Mouse (Mus musculus): ENCODE results near the gene Plekhf1.

The Plekhf1 gene

DNA sequence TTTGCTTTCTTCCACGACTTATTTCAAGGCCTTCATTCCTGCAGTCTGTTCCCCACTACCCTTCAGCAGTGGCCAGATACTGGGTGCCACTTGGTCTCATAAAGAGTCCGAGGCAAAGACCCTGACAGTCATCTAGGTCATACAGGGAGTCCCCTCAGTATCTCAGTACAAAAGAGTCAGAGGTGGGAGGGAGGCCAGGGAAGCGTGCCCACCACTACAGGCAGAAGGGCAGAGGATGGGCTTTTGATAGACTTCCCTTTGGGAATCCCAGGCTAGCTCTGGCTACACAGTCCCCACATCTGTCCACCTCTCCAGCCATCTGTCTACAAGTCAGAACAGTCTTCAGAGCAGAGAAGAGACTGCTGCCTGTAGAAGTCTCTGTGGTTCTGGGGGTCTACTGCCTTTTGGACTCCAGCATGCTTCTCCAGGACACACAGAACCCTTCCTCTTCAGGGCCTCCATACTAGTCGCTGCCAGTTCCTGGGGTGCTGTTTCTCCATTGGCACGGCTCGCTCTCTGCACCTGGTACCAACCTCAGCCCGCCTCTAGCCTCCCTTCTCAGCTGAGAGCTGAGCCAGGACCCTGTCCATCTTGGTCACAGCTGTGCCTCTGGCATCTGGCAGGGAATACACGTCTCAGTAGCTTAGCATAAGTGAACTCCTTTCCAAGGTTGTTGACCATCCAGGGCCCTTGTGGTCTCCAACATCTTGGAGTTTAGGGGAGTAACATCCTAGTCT, 9.0 kb downstream of the Plekhf1 start:
- in situ Hi-C loops (cut with MboI, MseI), result no loop called here

DNA sequence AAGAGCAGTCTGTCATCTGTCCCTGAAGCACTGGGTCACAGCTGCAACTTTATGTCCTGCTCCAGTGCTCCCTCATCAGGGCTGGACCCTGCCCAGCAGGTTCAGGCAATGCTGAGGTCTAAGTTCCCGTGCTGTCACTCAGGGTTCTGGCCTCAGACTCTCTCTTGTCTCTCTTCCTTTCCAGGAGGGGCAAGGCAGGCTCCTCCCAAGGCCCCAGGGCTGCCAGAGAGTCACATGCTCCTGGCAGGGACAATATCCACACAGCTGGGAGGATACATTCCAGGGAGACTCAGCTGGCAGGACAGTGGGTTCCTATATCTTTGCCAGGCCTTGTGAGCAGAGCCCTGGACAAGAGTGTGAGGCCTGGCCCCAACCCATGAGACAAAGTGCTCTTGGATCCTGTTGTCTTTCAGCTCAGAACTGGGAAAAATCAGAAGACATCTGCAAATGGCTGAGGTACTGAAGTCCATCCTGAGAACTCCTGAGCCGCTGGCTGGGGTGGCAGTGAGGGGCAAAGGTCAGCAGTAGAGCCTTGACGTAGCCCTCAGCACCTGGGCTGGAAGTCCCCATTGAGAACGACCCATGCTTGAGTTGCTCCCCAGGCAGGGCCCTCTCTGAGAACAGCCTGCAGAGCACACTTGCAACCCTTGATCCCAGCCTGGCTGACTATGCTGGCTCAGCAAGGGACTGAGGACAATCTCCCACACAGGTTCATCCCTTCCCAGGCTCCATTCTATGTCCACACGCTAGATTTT, 10.2 kb downstream of the Plekhf1 start:
- in situ Hi-C loops (cut with MboI, MseI), result no loop called here

- in situ Hi-C loops (cut with MboI, MseI), result no loop called here
Measured at GRCm38 (mm10) chr7:38215697-38216096, 12.1 kb downstream of the Plekhf1 start.

GRCm38 (mm10) chr7:38215281-38215680, 12.5 kb downstream of the Plekhf1 start:
- in situ Hi-C loops (cut with MboI, MseI), result no loop called here

DNA sequence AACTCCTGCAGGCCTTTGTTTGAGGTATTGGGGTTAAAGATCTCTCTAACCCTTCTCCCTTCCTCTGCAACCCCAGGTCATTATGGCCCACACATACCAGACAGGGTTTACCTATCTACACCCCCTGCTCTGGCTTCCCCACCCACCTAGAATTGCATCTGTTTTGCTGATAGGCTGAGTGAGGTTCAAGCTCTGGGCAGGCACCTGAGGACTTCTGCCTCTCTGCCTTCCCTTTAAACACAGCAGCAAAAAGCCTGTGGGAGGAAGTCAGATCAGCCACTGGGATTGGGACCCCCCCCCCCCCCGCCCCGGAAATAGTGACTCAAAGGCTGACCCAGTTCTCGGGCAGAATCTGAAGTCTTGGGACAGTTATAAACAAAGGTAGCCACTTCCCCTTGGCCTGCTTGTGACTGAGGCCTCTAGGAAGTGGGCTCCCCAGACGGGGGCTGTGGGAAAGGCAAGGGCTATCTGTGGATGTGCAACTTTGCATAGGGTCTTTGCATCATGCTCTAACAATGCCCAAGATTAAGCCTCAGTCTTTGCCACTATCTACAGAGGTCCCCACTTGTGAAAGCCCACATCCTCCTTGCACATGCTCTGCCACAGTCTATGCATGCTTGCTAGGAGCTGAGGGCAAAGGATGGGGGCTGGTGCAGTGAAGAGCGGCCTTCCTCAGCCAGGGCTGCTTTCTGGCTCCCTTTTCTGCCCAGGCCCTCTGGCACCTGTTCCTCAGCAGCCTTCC, 13.2 kb downstream of the Plekhf1 start:
- in situ Hi-C loops (cut with MboI, MseI), result no loop called here

DNA sequence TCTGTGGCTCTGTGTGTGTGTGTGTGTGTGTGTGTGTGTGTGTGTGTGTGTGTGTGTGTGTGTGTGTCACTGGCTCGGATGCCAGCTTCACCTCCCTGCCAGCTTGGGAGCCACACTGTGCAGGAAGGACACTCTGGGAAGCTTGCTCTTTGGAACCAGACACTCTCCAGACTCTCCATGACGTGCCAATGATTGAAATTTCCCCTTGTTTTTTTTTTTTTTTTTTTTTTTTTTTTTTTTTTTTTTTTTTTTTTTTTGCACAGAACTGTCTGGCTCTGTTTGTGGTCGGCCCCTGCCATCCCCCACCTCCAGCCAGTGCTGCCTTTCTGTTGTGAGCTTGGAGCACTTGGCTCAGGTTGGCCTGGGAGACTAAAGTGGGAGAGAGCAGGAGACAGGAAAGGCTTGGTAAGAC, 15.2 kb downstream of the Plekhf1 start:
- in situ Hi-C loops (cut with MboI, MseI), result no loop called here

GRCm38 (mm10) chr7:38209478-38210152, 18.2 kb downstream of the Plekhf1 start:
- in situ Hi-C loops (cut with MboI, MseI), result no loop called here

DNA sequence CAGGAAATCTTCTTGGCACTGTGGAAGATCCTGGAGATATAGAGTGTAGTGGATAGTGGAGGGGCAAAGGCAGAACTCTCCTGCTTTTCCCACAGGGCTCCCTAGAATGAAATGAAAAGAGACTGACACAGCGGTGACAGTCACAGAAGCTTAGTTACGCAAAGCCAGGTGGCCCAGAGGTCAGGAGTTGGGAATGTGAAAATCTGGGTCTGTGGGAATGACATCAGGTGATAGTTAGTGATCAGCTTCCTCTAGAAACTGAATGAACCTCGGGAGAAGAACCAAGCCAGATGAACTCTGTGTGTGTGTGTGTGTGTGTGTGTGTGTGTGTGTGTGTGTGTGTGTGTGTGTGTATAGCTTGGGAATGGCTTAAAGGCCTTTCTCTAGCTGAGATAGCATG, 18.8 kb downstream of the Plekhf1 start:
- in situ Hi-C loops (cut with MboI, MseI), result no loop called here

GRCm38 (mm10) chr7:38206564-38206963, 21.3 kb downstream of the Plekhf1 start:
- in situ Hi-C loops (cut with MboI, MseI), result no loop called here

GRCm38 (mm10) chr7:38205801-38206200, 22.0 kb downstream of the Plekhf1 start:
- in situ Hi-C loops (cut with MboI, MseI), result no loop called here

DNA sequence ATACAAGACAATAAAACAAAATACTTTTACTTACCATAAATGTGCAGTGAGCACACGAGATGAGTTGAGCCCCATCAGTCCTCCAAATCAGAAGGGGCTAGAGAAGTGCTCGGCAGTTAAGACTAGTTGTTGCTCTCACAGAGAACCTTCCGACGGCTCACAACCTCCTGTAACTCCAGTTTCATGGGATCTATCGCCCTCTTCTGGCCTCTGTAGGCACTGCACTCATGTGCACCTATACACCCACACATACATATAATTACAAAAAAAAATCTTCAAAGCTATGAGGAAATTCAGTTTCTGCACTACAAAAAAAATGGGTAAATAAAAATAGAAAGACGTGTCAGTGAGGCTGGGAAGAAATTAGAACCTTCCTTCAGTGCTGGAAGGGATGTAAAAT, 23.5 kb downstream of the Plekhf1 start:
- in situ Hi-C loops (cut with MboI, MseI), result no loop called here

DNA sequence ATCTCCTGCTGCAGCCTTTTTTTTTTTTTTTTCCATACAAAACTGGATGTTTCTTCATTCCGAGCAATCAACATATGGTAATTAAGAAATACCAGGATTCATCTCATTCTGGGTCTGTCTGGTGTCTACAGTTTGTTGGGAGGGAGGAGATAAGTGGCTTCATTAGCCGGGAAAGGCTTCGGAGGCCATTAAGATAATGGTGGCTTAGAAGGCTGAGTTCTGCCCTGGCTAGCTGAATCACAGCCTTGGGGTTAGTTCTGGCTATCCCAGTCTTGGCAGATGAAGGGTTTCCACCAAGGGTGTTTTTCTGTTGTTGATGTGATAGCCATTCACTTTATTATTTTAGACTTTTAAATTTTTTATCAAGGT, 26.5 kb downstream of the Plekhf1 start:
- in situ Hi-C loops (cut with MboI, MseI), result no loop called here

DNA sequence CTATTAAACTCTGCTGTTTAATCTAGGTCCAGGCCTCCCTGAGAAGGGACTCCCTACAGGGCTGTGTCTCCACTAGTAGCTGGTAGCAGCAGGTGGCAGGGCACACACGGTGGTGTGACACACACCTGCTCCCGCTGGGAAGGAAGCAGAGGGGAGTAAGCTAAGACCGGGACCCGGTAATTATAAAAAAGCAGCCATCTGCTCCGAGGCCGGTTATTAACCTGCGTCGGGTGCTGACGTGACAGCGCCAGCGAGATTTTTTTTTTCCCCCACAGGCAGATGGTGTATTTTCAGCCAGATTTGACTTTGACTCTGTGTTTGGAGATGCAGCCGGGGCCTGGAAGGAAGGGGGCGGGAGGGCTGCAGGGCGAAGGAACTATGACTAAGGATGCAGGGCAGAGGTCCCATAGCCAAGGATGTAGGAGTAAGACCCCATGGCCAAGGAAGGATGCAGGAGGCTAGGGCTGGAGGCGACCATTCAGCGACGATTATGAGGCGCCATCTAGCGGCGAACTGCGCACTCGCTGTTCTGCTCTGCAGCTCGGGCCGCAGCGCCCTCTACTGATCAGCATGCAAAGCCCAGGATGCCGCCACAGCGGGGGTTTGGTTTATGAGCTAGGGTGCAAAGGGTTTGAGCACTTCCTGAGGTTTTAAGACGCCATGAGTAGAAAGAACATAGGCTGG, 27.1 kb downstream of the Plekhf1 start:
- in situ Hi-C loops (cut with MboI, MseI), result no loop called here

- in situ Hi-C loops (cut with MboI, MseI), result no loop called here
Measured at GRCm38 (mm10) chr7:38199907-38200605, 27.8 kb downstream of the Plekhf1 start.

DNA sequence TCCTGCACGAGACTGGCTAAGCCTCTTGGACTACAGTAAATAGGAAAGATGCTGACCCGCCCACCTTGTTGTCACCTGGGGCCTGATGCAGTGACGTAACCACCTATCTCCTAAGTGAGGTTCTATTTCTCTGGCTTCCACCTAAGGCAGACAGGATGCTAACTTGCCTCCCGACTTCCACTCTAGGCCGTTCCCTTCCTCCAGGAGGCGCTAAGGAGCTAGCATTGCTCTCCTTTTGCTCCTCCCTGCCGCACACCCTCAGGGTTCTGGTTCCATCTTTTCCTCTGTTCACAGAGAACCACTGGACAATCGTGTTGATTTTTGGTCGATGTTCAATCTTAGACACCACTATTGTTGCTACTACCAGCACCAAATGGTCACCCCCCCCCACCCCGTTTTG, 36.2 kb downstream of the Plekhf1 start:
- in situ Hi-C loops (cut with MboI, MseI), result loop anchor here (5.0 kb wide), 1 partner anchor 81 kb away; the partner anchor contains the start of gene Pop4

GRCm38 (mm10) chr7:38191146-38191545, 36.7 kb downstream of the Plekhf1 start:
- in situ Hi-C loops (cut with MboI, MseI), result loop anchor here (5.0 kb wide), 1 partner anchor 81 kb away; the partner anchor contains the start of gene Pop4

DNA sequence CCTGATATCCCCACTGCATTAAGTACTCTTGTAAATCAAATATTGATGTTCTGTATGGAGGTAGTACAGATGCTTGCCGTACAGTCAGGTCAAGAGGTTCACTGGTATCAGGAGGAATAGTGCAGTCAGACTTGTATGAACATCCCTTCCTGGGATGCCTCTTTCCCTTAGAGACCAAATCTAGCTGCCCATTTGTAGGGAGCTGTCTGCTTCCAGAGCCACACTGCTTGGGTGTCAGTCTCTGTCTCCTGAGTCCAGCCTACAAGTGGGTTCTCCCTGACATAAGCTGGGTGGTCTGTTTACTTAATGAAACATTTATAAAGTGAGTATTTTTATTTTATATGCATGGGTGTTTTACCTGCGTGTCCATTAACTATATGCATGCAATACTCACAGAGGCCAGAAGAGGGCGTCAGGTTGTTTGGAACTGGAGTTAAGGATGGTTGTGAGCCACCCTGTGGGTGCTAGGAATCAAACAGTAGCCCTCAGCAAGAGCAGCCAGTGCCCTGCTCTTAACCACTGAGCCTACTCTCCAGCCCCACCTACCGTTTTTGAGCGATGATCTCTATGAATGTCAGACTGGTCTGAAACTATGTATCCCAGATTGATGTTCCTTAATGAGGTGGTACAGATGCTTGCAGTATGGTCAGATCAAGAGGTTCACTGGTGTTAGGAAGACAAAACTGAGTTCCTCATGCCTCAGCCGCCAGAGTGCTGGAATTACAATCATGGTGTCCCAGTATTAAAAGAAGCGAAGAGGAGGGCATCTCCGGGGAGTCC, 37.6 kb downstream of the Plekhf1 start:
- in situ Hi-C loops (cut with MboI, MseI), result loop anchor here (5.0 kb wide), 1 partner anchor 82 kb away; the partner anchor contains the start of gene Pop4

DNA sequence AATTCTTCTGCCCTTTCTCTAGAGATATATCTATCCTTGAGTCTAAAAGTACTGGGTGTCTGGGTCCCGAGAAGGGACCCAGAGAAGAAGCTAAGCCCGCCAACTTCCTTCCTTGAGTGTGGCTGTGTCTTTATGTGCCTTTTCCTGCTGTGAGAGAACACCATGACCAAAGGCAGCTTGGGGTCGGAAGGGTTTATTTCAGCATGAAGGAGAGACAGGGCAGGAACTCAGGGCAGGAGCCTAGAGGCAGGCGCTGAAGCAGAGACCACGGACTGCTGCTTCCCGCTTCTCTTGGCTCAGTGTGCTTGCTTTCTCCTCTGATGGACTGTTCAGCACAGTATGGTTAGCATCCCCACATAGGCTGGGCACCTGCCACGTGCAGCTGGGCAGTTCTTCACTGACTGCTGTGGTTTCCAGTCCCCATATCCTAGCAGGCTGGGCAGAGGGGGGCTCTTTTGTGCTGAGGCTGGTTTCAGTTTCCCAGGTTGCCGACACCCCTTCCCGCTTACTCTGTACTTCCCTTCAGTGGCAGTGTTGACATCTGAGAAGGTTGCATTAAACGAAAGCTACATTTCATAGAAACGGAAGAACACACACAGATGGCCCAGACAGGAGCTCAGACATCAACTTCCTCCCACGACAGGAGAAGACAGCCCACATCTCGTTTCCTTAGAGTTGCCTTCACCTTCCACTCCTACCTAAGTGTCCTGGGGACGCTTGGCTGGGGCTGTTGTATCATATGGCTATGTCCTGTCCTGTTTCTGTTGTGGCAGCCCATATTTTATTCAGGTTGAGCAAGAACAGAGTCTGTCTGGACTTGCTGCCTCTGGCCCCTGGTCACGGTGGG, 38.5 kb downstream of the Plekhf1 start:
- in situ Hi-C loops (cut with MboI, MseI), result no loop called here
